Mouse (Mus musculus): ENCODE results near the gene Baiap3. TPM values are rescaled to one million over a fixed set of nuclear protein-coding genes. Genes with fewer than 3 reads are reported as not detected.
"Not testable (repeated sequence)": the region's sequence is repeated elsewhere in the genome, so short reads cannot be mapped to it uniquely, and the experiment has no call there.

The Baiap3 gene
- polyA plus RNA-seq, 1 experiment from 2014 or later, result 1.3 TPM

- ATAC-seq (ENCODE audit: insufficient number of reproducible peaks, low FRiP score, low TSS enrichment, low read depth), result no peak
- H3K27me3 ChIP-seq, result no peaks in the 10 kb centered on the region
- H3K27ac ChIP-seq (replicated peaks), result no peak overlapping the region
- no peaks in the 10 kb centered on the region for H3K9me3 ChIP-seq (replicated peaks)
- no peak overlapping the region for H3K9ac ChIP-seq
- no peak overlapping the region for H3K4me2 ChIP-seq (replicated peaks)
- WGBS, result 87% methylated on average over 11 of the region's 11 CpGs
- peaks cover 18% of the 10 kb centered on the region for H3K4me1 ChIP-seq
- H3K36me3 ChIP-seq, result peaks cover 34% of the 10 kb centered on the region
- no peak overlapping the region for H3K4me3 ChIP-seq (replicated peaks)
Measured at GRCm38 (mm10) chr17:25243131-25243780, 12.9 kb downstream of the Baiap3 start.

GRCm38 (mm10) chr17:25239695-25240636 lies 16.2 kb downstream of the Baiap3 start, which contains the start of the genes Gnptg and Tsr3:
Gnptg (minus strand) TSS chr17:25240124.
Tsr3 (plus strand) TSS chr17:25240170.
- peak within 1 kb of the TSS; percentile 95 for H3K4me3 ChIP-seq (replicated peaks)
- WGBS, result under 1% methylated on average over 80 of the region's 80 CpGs
- H3K9ac ChIP-seq, result peak within 1 kb of the TSS; percentile 94
- H3K27ac ChIP-seq (replicated peaks), result peak within 1 kb of the TSS; percentile 92
- peaks cover 18% of the 10 kb centered on the region for H3K4me1 ChIP-seq
- H3K4me2 ChIP-seq (replicated peaks), result peak within 1 kb of the TSS; percentile 90
- H3K27me3 ChIP-seq, result no peaks in the 10 kb centered on the region
- no peaks in the 10 kb centered on the region for H3K9me3 ChIP-seq (replicated peaks)
- ATAC-seq (ENCODE audit: insufficient number of reproducible peaks, low FRiP score, low TSS enrichment, low read depth), result peak; percentile 83
- H3K36me3 ChIP-seq, result peaks cover 45% of the 10 kb centered on the region

- WGBS, result 84% methylated on average over 9 of the region's 9 CpGs
- no peaks in the 10 kb centered on the region for H3K9me3 ChIP-seq (replicated peaks)
- H3K9ac ChIP-seq, result no peak overlapping the region
- no peak overlapping the region for H3K4me3 ChIP-seq (replicated peaks)
- H3K27me3 ChIP-seq, result no peaks in the 10 kb centered on the region
- peaks cover 8% of the 10 kb centered on the region for H3K4me1 ChIP-seq
- H3K4me2 ChIP-seq (replicated peaks), result no peak overlapping the region
- peaks cover 29% of the 10 kb centered on the region for H3K36me3 ChIP-seq
- H3K27ac ChIP-seq (replicated peaks), result no peak overlapping the region
- ATAC-seq (ENCODE audit: insufficient number of reproducible peaks, low FRiP score, low TSS enrichment, low read depth), result no peak
Measured at GRCm38 (mm10) chr17:25235635-25236034, 20.5 kb downstream of the Baiap3 start.

GRCm38 (mm10) chr17:25231621-25232020 lies 24.5 kb downstream of the Baiap3 start:
- H3K9ac ChIP-seq; H3K27ac ChIP-seq (replicated peaks); ATAC-seq (ENCODE audit: insufficient number of reproducible peaks, low FRiP score, low TSS enrichment, low read depth); H3K9me3 ChIP-seq (replicated peaks); H3K4me2 ChIP-seq (replicated peaks); H3K27me3 ChIP-seq; H3K4me3 ChIP-seq (replicated peaks); H3K4me1 ChIP-seq: not testable (repeated sequence)
- 93% methylated on average over 6 of the region's 11 CpGs for WGBS
- peaks cover 53% of the 10 kb centered on the region for H3K36me3 ChIP-seq

DNA sequence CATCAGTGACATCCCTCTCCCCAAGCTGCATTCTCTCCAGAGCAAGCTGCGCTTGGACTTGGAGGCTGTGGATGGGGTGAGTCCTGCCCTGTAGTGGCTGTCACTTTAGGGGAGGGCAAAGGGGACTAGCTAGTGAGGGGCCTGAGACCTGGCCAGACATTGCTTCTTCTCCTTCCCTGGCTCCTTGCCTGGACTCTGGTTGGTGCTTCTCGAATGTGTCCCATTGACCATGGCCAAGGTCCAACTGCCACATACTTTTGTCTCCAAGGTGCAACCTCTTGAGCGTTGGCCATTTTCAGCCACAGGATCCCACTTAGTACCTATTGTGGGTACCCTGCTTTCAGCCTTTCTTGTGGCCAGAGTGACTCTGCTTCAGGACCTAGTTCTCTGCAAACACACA lies 25.5 kb downstream of the Baiap3 start:
- Histone ChIP-seq H3K27ac (replicated peaks) (no peak overlapping the region), H3K27me3 (no peaks in the 10 kb centered on the region), H3K4me3 (replicated peaks) (no peak overlapping the region), H3K4me2 (replicated peaks) (no peak overlapping the region), H3K36me3 (peaks cover 56% of the 10 kb centered on the region), H3K9ac (no peak overlapping the region), H3K9me3 (replicated peaks) (no peaks in the 10 kb centered on the region), H3K4me1 (no peaks in the 10 kb centered on the region)
- ATAC-seq (ENCODE audit: insufficient number of reproducible peaks, low FRiP score, low TSS enrichment, low read depth), result no peak
- 98% methylated on average over 3 of the region's 3 CpGs for WGBS

GRCm38 (mm10) chr17:25230014-25230655 lies 26.0 kb downstream of the Baiap3 start:
- not testable (repeated sequence) for ATAC-seq (ENCODE audit: insufficient number of reproducible peaks, low FRiP score, low TSS enrichment, low read depth); H3K27ac ChIP-seq (replicated peaks); H3K4me3 ChIP-seq (replicated peaks); H3K4me1 ChIP-seq; H3K27me3 ChIP-seq; H3K9me3 ChIP-seq (replicated peaks); H3K9ac ChIP-seq; H3K4me2 ChIP-seq (replicated peaks)
- peaks cover 56% of the 10 kb centered on the region for H3K36me3 ChIP-seq
- WGBS, result 69% methylated on average over 17 of the region's 17 CpGs

GRCm38 (mm10) chr17:25227991-25228390 lies 28.2 kb downstream of the Baiap3 start:
- WGBS, result 76% methylated on average over 5 of the region's 5 CpGs
- Histone ChIP-seq H3K27ac (replicated peaks) (no peak overlapping the region), H3K9ac (no peak overlapping the region), H3K9me3 (replicated peaks) (no peaks in the 10 kb centered on the region), H3K4me1 (0 out of 2 replicates have a peak, but pooled peaks cover 5% of the 10 kb centered on the region), H3K27me3 (no peaks in the 10 kb centered on the region), H3K4me2 (replicated peaks) (no peak overlapping the region), H3K36me3 (peaks cover 52% of the 10 kb centered on the region), H3K4me3 (replicated peaks) (no peak overlapping the region)
- no peak for ATAC-seq (ENCODE audit: insufficient number of reproducible peaks, low FRiP score, low TSS enrichment, low read depth)

DNA sequence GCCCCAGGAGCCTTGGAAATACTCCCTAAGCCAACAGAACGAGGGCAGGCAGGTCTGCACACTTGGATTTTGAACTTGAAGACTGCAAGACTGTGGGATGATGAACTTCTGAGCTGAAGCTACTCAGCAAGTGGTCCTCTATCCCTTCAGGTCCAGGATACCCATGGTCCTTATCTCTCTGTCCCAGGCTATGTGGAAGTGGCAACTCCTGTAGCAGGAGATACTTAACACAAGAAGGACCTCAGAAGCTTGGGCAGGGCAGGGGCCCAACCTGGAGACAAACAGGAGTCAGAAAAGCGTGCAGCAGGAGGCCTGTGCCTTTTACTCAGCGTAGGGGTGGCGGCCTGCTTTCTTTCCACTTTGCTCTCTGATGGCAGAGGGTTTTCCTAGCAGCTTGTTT lies 30.5 kb downstream of the Baiap3 start:
- Histone ChIP-seq H3K4me2 (replicated peaks) (no peak overlapping the region), H3K4me1 (peaks cover 20% of the 10 kb centered on the region), H3K36me3 (peaks cover 44% of the 10 kb centered on the region), H3K9me3 (replicated peaks) (no peaks in the 10 kb centered on the region), H3K9ac (no peak overlapping the region), H3K4me3 (replicated peaks) (no peak overlapping the region), H3K27me3 (no peaks in the 10 kb centered on the region), H3K27ac (replicated peaks) (no peak overlapping the region)
- 87% methylated on average over 4 of the region's 4 CpGs for WGBS
- no peak for ATAC-seq (ENCODE audit: insufficient number of reproducible peaks, low FRiP score, low TSS enrichment, low read depth)

GRCm38 (mm10) chr17:25224586-25225222 lies 31.5 kb downstream of the Baiap3 start:
- Histone ChIP-seq H3K27me3 (no peaks in the 10 kb centered on the region), H3K9me3 (replicated peaks) (no peaks in the 10 kb centered on the region), H3K4me3 (replicated peaks) (no peak overlapping the region), H3K4me2 (replicated peaks) (no peak overlapping the region), H3K27ac (replicated peaks) (no peak overlapping the region), H3K4me1 (peaks cover 20% of the 10 kb centered on the region), H3K36me3 (peaks cover 44% of the 10 kb centered on the region), H3K9ac (no peak overlapping the region)
- no peak for ATAC-seq (ENCODE audit: insufficient number of reproducible peaks, low FRiP score, low TSS enrichment, low read depth)
- WGBS, result 87% methylated on average over 7 of the region's 7 CpGs

GRCm38 (mm10) chr17:25222951-25223601 lies 33.1 kb downstream of the Baiap3 start:
- H3K9ac ChIP-seq, result no peak overlapping the region
- WGBS, result 37% methylated on average over 6 of the region's 6 CpGs
- peak overlapping the region; percentile 41 for H3K4me3 ChIP-seq (replicated peaks)
- H3K27ac ChIP-seq (replicated peaks), result no peak overlapping the region; the same call in 1 of the 2 replicates
- ATAC-seq (ENCODE audit: insufficient number of reproducible peaks, low FRiP score, low TSS enrichment, low read depth), result no peak
- H3K4me1 ChIP-seq, result peaks cover 20% of the 10 kb centered on the region
- no peaks in the 10 kb centered on the region for H3K27me3 ChIP-seq
- peaks cover 50% of the 10 kb centered on the region for H3K36me3 ChIP-seq
- no peaks in the 10 kb centered on the region for H3K9me3 ChIP-seq (replicated peaks)
- peak overlapping the region; percentile 68 for H3K4me2 ChIP-seq (replicated peaks)

Data from embryonic facial prominence, embryonic 15.5 days (tissue).